Mouse (Mus musculus): ENCODE measurements at regions not wholly inside any gene's neighbourhood (a gene's known extent, or its start where the extent isn't known, plus 50 kb on each side); places are given as distances from the start of the nearest gene placed in this dataset.
A peak's percentile ranks its signal among the peaks of the same experiment; 100 is the strongest.

DNA sequence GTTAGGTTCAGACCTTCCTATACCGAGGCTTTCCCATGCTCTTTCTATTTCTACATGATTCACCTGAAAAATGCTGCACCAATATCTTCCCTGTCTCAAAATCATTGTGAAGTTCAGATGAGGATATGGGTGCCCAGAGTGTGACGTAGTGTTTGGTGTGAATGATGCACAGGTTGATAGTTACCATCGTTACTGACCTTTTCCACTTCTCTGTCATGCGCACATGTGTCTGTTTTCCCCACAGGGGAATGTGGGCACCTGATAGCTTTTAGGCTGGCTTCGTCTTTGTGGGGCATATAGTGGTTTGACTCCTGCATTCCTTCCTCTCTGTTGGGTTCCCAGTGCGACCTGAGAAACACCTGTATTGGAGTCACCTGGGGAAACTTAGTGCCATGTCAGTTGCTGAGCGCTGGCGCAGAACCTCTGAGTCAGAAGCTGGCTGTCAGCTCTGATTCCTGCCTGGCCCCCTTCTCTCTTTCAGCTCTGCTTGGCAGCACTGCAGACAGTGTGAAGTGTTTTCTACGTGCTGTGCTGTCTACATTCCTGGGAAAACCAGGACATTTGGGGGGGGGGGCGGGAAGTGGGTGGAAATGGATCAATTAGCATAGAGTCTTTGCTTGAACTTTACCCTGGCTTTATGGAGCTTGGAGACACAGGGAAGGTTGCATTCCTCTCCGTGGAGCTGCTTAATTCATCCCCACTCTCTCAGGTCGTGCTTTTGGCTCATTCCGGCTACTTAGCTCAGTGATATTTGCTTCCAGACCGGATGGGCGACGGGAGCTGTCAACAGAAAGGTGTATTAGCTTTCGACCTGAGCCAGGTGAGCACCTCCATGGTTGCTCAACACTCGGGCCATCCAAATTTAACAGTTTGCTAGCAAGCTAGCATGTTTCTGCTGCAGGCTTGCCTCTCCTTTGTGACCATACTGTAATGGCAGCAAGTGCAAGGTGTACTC is 1281.4 kb upstream of the A1bg start:
- 0 out of 2 replicates have a peak overlapping the region, but pooled peaks have one; percentile 24 for H3K27ac ChIP-seq (replicated peaks)
- H3K4me3 ChIP-seq (replicated peaks), result no peak overlapping the region
- no peaks in the 10 kb centered on the region for H3K36me3 ChIP-seq (replicated peaks)
- no peaks in the 10 kb centered on the region for H3K27me3 ChIP-seq
- no peak overlapping the region for H3K4me2 ChIP-seq
- peak; percentile 56 for ATAC-seq (ENCODE audit: insufficient read depth)
- no peaks in the 10 kb centered on the region for H3K9me3 ChIP-seq (replicated peaks)
- H3K4me1 ChIP-seq (replicated peaks), result peaks cover 10% of the 10 kb centered on the region
- 73% methylated on average over 18 of the region's 18 CpGs for WGBS (ENCODE audit: insufficient replicate concordance)
- no peak overlapping the region for H3K9ac ChIP-seq

DNA sequence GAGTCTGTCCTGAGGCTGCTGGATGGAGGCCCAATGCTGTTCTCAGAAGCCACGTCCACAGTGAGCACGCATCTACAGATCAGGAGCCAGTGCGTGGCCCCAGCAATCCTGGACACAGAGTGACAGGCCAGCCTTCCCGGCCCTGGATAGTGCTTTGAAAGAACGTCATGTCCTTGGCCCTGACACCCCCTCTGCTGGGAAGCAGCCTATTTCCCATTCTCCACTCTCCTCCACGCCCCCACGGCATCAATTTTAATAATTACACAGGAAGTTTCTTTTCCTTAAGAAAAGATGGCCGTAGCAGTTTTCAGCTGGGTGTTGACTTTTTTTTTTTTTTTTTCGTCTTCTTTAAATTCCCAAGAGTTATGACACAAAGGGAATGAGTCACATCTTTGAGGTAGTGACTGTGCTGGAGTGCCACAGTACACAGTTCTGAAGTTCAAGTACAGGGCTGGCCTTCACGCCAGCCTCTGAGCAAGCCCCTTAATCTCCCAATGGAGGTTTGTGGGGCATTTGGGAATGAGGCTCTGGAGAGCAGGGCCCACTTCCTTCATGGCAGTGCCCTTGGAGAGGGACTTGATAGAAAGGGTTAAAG is 1280.1 kb upstream of the A1bg start:
- Histone ChIP-seq H3K27ac (replicated peaks) (no peak overlapping the region), H3K9me3 (replicated peaks) (no peaks in the 10 kb centered on the region), H3K4me1 (replicated peaks) (peaks cover 8% of the 10 kb centered on the region), H3K9ac (no peak overlapping the region), H3K36me3 (replicated peaks) (no peaks in the 10 kb centered on the region), H3K4me2 (no peak overlapping the region), H3K4me3 (replicated peaks) (no peak overlapping the region), H3K27me3 (no peaks in the 10 kb centered on the region)
- no peak for ATAC-seq (ENCODE audit: insufficient read depth)
- WGBS (ENCODE audit: insufficient replicate concordance), result 76% methylated on average over 10 of the region's 10 CpGs

DNA sequence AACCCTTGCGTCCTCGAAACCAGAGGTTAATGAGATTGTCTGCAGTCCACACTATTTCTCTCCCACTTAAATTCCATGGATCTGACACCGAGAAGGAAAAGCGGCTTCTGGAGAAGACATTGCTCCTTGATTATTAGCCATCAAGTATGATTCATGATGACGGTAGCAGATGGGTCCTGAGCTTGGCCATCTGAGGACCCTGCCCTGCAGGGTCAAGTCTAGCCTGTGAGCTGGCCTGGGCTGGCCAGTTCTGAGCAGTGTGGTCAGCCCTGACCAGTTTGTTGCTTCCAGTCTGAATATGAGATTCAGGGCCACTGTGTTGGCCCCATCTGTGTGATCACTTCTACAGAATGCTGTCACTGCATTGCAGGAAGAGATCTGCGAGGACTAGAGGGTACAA is 1275.9 kb upstream of the A1bg start:
- Histone ChIP-seq H3K36me3 (replicated peaks) (no peaks in the 10 kb centered on the region), H3K27ac (replicated peaks) (no peak overlapping the region), H3K4me2 (no peak overlapping the region), H3K9me3 (replicated peaks) (no peaks in the 10 kb centered on the region), H3K4me1 (replicated peaks) (peaks cover 3% of the 10 kb centered on the region), H3K4me3 (replicated peaks) (no peak overlapping the region), H3K27me3 (no peaks in the 10 kb centered on the region), H3K9ac (no peak overlapping the region)
- WGBS (ENCODE audit: insufficient replicate concordance), result 83% methylated on average over 6 of the region's 6 CpGs
- no peak for ATAC-seq (ENCODE audit: insufficient read depth)

DNA sequence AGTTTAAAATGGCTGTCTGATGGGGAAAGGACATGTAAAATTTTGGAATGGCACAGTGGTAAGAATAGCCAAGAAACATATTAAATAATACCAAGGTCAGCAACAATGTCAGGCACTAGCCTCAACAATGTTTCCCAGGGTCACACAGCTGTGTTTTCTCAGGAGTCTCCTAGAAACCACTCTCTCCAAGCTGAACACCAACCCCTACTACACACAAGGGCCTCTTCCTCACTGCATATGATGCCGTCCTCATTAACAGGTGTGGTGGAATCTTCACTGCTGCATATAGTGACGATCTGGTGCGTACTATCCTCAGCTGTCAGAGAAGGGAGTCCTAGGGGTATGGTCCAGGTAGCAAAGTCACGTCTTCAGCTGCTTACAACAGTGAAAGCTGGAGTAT is 1275.4 kb upstream of the A1bg start:
- H3K27ac ChIP-seq (replicated peaks), result no peak overlapping the region
- peaks cover 3% of the 10 kb centered on the region for H3K4me1 ChIP-seq (replicated peaks)
- H3K9ac ChIP-seq, result no peak overlapping the region
- H3K4me3 ChIP-seq (replicated peaks), result no peak overlapping the region
- H3K36me3 ChIP-seq (replicated peaks), result no peaks in the 10 kb centered on the region
- ATAC-seq (ENCODE audit: insufficient read depth), result no peak
- H3K9me3 ChIP-seq (replicated peaks), result no peaks in the 10 kb centered on the region
- H3K27me3 ChIP-seq, result no peaks in the 10 kb centered on the region
- H3K4me2 ChIP-seq, result no peak overlapping the region
- 86% methylated on average over 4 of the region's 4 CpGs for WGBS (ENCODE audit: insufficient replicate concordance)

DNA sequence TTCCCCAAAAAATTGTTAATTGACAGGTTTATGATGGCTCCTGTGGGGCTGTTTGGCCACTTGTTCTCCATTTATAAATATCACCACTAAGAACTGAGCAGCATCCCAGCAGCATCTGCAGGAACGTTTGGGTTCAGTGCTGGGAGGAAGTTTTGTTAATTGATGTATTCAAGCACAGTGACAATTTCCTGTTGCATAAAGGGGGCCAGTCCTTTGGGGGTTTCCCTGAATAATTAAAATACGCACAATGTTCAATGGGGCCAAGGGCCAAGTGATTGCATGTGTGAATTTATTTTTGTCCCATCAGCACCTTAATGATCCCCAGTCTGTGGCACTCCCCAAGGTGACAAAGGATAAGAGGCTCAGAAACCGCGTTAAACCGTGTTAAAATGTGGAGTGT is 1272.6 kb upstream of the A1bg start:
- Histone ChIP-seq H3K4me3 (replicated peaks) (no peak overlapping the region), H3K4me1 (replicated peaks) (peaks cover 18% of the 10 kb centered on the region), H3K4me2 (no peak overlapping the region), H3K27ac (replicated peaks) (no peak overlapping the region), H3K9me3 (replicated peaks) (no peaks in the 10 kb centered on the region), H3K9ac (no peak overlapping the region), H3K36me3 (replicated peaks) (no peaks in the 10 kb centered on the region), H3K27me3 (no peaks in the 10 kb centered on the region)
- 58% methylated on average over 5 of the region's 5 CpGs for WGBS (ENCODE audit: insufficient replicate concordance)
- ATAC-seq (ENCODE audit: insufficient read depth), result no peak

DNA sequence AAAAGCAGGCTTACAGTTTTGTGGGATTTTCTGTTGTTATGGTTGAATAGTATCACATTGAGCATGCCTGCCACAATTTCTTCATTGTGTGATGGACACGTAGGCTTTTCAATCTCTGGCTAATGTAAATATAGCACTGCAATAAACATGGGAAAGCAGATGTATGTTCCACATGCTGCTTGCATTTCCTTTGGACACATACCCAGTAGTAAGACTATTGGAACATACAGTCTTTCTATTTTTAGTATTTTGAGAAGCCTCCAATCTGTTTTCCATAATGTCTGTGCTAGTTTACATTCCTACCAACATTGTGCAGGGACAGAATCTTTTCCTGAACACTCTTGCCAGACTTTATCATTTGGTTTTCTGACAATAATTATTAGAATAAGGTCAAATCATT is 1269.9 kb upstream of the A1bg start:
- H3K27ac ChIP-seq (replicated peaks), result no peak overlapping the region
- no peak overlapping the region for H3K9ac ChIP-seq
- no peak overlapping the region for H3K4me3 ChIP-seq (replicated peaks)
- 74% methylated on average over 1 of the region's 1 CpGs for WGBS (ENCODE audit: insufficient replicate concordance)
- H3K27me3 ChIP-seq, result no peaks in the 10 kb centered on the region
- H3K4me2 ChIP-seq, result no peak overlapping the region
- no peaks in the 10 kb centered on the region for H3K9me3 ChIP-seq (replicated peaks)
- H3K4me1 ChIP-seq (replicated peaks), result peaks cover 36% of the 10 kb centered on the region
- ATAC-seq (ENCODE audit: insufficient read depth), result no peak
- no peaks in the 10 kb centered on the region for H3K36me3 ChIP-seq (replicated peaks)

DNA sequence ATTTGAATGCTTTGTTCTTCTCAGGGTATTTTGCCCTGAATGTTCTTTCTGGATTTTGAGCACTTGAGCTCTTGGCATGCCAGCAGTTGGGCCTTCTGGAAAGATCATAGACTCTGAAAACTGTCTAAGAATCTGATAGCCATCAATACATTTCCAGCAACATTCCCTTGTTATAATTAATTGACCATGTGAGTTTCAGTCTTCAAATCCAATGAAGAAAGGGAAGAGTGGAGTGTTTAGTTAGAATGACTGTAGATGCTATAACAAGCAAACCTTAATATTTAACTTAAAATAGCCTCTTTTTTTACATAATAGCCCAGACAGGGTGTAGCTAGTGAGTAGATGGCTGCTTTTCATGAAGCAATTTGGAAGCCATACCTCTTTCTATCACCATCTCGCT is 1268.8 kb upstream of the A1bg start:
- Histone ChIP-seq H3K27me3 (no peaks in the 10 kb centered on the region), H3K4me1 (replicated peaks) (peaks cover 36% of the 10 kb centered on the region), H3K27ac (replicated peaks) (peak overlapping the region; percentile 87), H3K9me3 (replicated peaks) (no peaks in the 10 kb centered on the region), H3K4me3 (replicated peaks) (no peak overlapping the region), H3K9ac (no peak overlapping the region), H3K36me3 (replicated peaks) (no peaks in the 10 kb centered on the region), H3K4me2 (peak overlapping the region; percentile 52; the same call in 1 of the 2 replicates)
- 82% methylated on average over 1 of the region's 1 CpGs for WGBS (ENCODE audit: insufficient replicate concordance)
- ATAC-seq (ENCODE audit: insufficient read depth), result no peak

DNA sequence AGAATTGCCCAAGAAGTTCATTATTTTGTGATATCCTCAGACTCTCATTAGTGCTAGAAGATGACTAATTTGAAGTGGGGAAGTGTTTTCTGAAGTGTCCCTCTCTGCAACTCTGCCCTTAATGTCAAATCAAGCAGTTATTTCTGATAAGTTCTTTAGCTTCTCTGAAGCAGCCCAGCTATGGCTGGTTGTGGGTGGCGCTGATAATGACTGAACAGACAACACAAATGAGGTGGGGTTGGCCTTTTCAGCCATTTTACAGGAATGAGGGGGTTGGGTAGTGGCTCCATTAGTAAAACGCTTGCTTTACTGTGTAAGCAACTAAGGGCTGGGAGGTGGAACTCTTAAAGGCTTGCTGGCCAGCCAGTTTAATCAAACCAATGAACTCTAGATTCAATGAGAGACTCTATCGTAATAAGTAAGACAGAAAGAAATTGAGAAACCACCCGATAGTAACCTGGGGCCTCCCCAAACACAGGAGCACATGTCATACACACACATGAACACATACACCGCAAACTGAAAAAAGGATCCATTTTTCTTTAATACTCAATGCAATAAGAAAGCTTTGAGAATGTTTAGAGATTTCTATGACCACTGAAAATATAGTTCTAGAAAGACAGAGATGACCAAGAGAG is 1268.3 kb upstream of the A1bg start:
- H3K4me1 ChIP-seq (replicated peaks), result peaks cover 36% of the 10 kb centered on the region
- ATAC-seq (ENCODE audit: insufficient read depth), result peak; percentile 90
- H3K27me3 ChIP-seq, result no peaks in the 10 kb centered on the region
- H3K27ac ChIP-seq (replicated peaks), result peak overlapping the region; percentile 87
- peak overlapping the region; percentile 52 for H3K4me2 ChIP-seq
- WGBS (ENCODE audit: insufficient replicate concordance), result 39% methylated on average over 5 of the region's 5 CpGs
- no peaks in the 10 kb centered on the region for H3K36me3 ChIP-seq (replicated peaks)
- 0 out of 2 replicates have a peak overlapping the region, but pooled peaks have one; percentile 1 for H3K9ac ChIP-seq
- no peaks in the 10 kb centered on the region for H3K9me3 ChIP-seq (replicated peaks)
- H3K4me3 ChIP-seq (replicated peaks), result no peak overlapping the region

DNA sequence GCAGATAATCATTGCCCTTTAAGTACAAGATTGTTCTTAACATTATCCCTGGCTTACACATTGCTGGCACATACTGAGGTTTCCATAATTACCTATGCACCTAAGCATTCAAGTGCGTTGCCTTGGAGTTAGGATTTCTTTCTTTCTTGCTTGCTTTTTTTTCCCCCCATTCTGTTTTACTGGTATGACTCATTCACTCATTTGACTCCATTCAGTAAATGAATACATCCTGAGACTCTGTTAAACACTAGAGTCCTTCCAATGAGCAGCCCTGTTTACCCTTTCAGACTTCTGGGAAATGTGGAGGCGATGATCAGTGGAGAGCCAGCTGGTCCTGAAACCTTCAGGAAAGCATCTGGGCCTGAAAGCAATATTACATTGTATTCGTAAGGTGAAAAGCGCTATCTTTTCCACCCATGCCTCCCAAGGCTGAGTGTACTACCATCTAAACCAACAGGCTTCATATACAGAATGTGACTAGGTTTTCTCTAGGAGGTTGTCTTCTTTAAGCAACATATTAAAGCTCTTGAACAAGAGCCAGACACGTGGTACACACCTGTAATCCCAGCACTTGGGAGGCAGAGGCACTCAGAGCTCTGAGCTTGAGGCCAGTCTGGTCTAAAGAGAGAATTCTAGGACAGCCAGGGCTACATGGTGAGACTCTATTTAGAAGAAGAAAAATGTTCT is 1267.6 kb upstream of the A1bg start:
- H3K27ac ChIP-seq (replicated peaks), result peak overlapping the region; percentile 87
- H3K4me1 ChIP-seq (replicated peaks), result peaks cover 36% of the 10 kb centered on the region
- H3K9ac ChIP-seq, result peak overlapping the region; percentile 1; the same call in 1 of the 2 replicates
- no peaks in the 10 kb centered on the region for H3K27me3 ChIP-seq
- 47% methylated on average over 5 of the region's 5 CpGs for WGBS (ENCODE audit: insufficient replicate concordance)
- no peaks in the 10 kb centered on the region for H3K9me3 ChIP-seq (replicated peaks)
- no peak overlapping the region for H3K4me3 ChIP-seq (replicated peaks)
- ATAC-seq (ENCODE audit: insufficient read depth), result peak; percentile 61
- no peaks in the 10 kb centered on the region for H3K36me3 ChIP-seq (replicated peaks)
- H3K4me2 ChIP-seq, result peak overlapping the region; percentile 52

DNA sequence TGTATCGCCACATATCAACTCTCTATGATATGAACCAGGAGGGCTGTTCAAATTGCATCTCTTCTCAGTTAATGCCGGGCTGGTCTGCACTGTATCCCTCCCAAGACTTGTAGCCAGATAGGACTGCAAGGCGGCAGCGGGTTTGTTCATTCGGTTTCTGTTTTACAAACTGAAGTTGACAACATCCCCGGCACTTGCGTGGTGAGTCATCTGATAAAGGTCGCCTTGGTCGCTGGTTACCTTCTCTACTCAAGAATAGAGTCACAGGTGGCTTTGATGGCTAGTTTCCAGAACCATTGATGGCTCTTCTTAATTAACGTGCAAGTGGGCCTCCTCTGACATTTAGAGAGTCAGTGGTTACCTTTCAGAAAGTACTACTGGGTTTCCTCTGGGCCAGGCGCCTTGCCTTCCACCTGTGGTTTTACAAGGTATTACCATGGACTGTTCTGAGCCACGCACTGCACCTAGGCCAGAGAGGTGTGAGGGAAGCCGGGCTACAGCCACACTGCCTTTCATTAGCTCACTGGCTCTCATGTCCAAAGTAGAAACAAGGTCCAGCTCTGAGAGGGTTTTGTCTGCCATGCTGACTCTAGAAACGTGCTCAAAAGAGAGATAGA is 1266.9 kb upstream of the A1bg start:
- Histone ChIP-seq H3K9me3 (replicated peaks) (no peaks in the 10 kb centered on the region), H3K4me3 (replicated peaks) (no peak overlapping the region), H3K9ac (peak overlapping the region; percentile 7; the same call in 1 of the 2 replicates), H3K4me1 (replicated peaks) (peaks cover 32% of the 10 kb centered on the region), H3K27me3 (no peaks in the 10 kb centered on the region), H3K4me2 (no peak overlapping the region), H3K36me3 (replicated peaks) (no peaks in the 10 kb centered on the region), H3K27ac (replicated peaks) (peak overlapping the region; percentile 87)
- ATAC-seq (ENCODE audit: insufficient read depth), result no peak
- WGBS (ENCODE audit: insufficient replicate concordance), result 63% methylated on average over 14 of the region's 14 CpGs
